Mouse (Mus musculus) bone marrow, adult 2 months (tissue): ENCODE measurements at regions not wholly inside any gene's neighbourhood (a gene's known extent, or its start where the extent isn't known, plus 50 kb on each side); places are given as distances from the start of the nearest gene placed in this dataset.

Experiments
- H3K27ac ChIP-seq: fragments of 200-500 bp; 2 replicates; pipeline ENCODE4 v1.5.1; 2012; ENCODE audit warnings: low read depth, mild to moderate bottlenecking, control low read depth, inconsistent platforms, low read length; ENCODE audit not compliant: control insufficient read depth, poor library complexity, insufficient read depth
- H3K4me1 ChIP-seq: fragments of 200-500 bp; 2 replicates; pipeline ENCODE4 v1.6.1; 2011; ENCODE audit warnings: low read length; ENCODE audit not compliant: control insufficient read depth, insufficient read depth
- H3K4me3 ChIP-seq: fragments of 200-500 bp; replicated peaks from 2 replicates; pipeline ENCODE3; 2011; ENCODE audit warnings: mild to moderate bottlenecking, low read depth, low read length, control low read depth; ENCODE audit not compliant: control insufficient read depth
- CTCF ChIP-seq: fragments of 200-500 bp; IDR thresholded peaks from 2 replicates; pipeline ENCODE4 v1.5.1; 2011; ENCODE audit warnings: low read length, control low read depth; ENCODE audit not compliant: control insufficient read depth, insufficient read depth
- POLR2A ChIP-seq: fragments of 200-500 bp; IDR thresholded peaks from 2 replicates; pipeline ENCODE4 v1.6.1; 2011; ENCODE audit warnings: low read depth, mild to moderate bottlenecking, control low read depth, low read length, borderline replicate concordance; ENCODE audit not compliant: control insufficient read depth
- WGBS: fragments of 180-500 bp; shearing (Covaris S2); methylation state at CpG from one replicate; pipeline ENCODE4 v1.1.7; 2018; 5-methylcytosine and 5-hydroxymethylcytosine counted together

- no peak for TF ChIP-seq POLR2A
- TF ChIP-seq CTCF: no peak
- Histone ChIP-seq H3K27ac (no peak overlapping the region), H3K4me1 (peaks cover 2% of the 10 kb centered on the region; the same call in 1 of the 2 replicates), H3K4me3 (no peak overlapping the region)
- 4% methylated on average over 1 of the region's 1 CpGs for WGBS
Measured at GRCm38 (mm10) chr3:60411746-60412145, 60.9 kb upstream of the Mbnl1 start.

GRCm38 (mm10) chr3:60412206-60412605, 60.4 kb upstream of the Mbnl1 start:
- Histone ChIP-seq H3K4me1 (peaks cover 2% of the 10 kb centered on the region; the same call in 1 of the 2 replicates), H3K27ac (no peak overlapping the region), H3K4me3 (no peak overlapping the region)
- TF ChIP-seq CTCF: no peak
- TF ChIP-seq POLR2A: no peak

- H3K4me3 ChIP-seq: no peak overlapping the region
- peaks cover 2% of the 10 kb centered on the region; the same call in 1 of the 2 replicates for H3K4me1 ChIP-seq
- no peak overlapping the region for H3K27ac ChIP-seq
- 2% methylated on average over 3 of the region's 3 CpGs for WGBS
- no peak for TF ChIP-seq CTCF
- no peak for TF ChIP-seq POLR2A
Measured at GRCm38 (mm10) chr3:60413749-60414148, 58.9 kb upstream of the Mbnl1 start.

- Histone ChIP-seq H3K4me3 (no peak overlapping the region), H3K27ac (no peak overlapping the region), H3K4me1 (peaks cover 2% of the 10 kb centered on the region; the same call in 1 of the 2 replicates)
- WGBS: 36% methylated on average over 1 of the region's 1 CpGs
- TF ChIP-seq POLR2A: no peak
- no peak for TF ChIP-seq CTCF
Measured at GRCm38 (mm10) chr3:60417001-60417400, 55.6 kb upstream of the Mbnl1 start.

- Histone ChIP-seq H3K4me3 (no peak overlapping the region), H3K4me1 (no peaks in the 10 kb centered on the region; the same call in 1 of the 2 replicates), H3K27ac (no peak overlapping the region)
- TF ChIP-seq CTCF (no peak), POLR2A (no peak)
Measured at GRCm38 (mm10) chr3:60418652-60419051, 54.0 kb upstream of the Mbnl1 start.

- no peak overlapping the region for H3K4me3 ChIP-seq
- H3K27ac ChIP-seq: no peak overlapping the region
- no peaks in the 10 kb centered on the region; the same call in 1 of the 2 replicates for H3K4me1 ChIP-seq
- TF ChIP-seq POLR2A (no peak), CTCF (no peak)
- whole genome bisulfite sequencing: 85% methylated on average over 3 of the region's 3 CpGs
Measured at GRCm38 (mm10) chr3:60419216-60419615, 53.4 kb upstream of the Mbnl1 start.
